Mouse (Mus musculus) midbrain, embryonic 14.5 days (tissue): ENCODE data around the gene Snx3. TPM values are rescaled to one million over a fixed set of nuclear protein-coding genes. Genes with fewer than 3 reads are reported as not detected.

Source experiments
- ATAC-seq: fragments of 200-750 bp; cut with Nextera tagmentation; 2 replicates; pipeline ENCODE4 v1.8.0; 2017; ENCODE audit warnings: moderate number of reproducible peaks, moderate library complexity; ENCODE audit not compliant: low FRiP score, low TSS enrichment
- DNase-seq: peaks from one replicate; pipeline ENCODE4 v3.0.0-alpha.2; 2015
- H3K27ac ChIP-seq: fragments of 300-500 bp; sonication (generic); replicated peaks from 2 replicates; pipeline ENCODE4 v1.5.1; 2014; ENCODE audit warnings: mild to moderate bottlenecking, low read depth, low read length, moderate library complexity
- H3K27me3 ChIP-seq: fragments of 300-500 bp; sonication (generic); 2 replicates; pipeline ENCODE4 v1.6.1; 2014; ENCODE audit warnings: low read length, control low read depth, mixed read lengths; ENCODE audit not compliant: control insufficient read depth, insufficient read depth
- H3K36me3 ChIP-seq: fragments of 300-500 bp; sonication (generic); 2 replicates; pipeline ENCODE4 v1.6.1; 2014; ENCODE audit warnings: low read length, control low read depth; ENCODE audit not compliant: control insufficient read depth, insufficient read depth
- H3K4me1 ChIP-seq: fragments of 300-500 bp; sonication (generic); 2 replicates; pipeline ENCODE4 v1.6.1; 2014; ENCODE audit warnings: mild to moderate bottlenecking, antibody characterized with exemption, low read length, control low read depth; ENCODE audit not compliant: control insufficient read depth, insufficient read depth
- H3K4me2 ChIP-seq: fragments of 300-500 bp; sonication (generic); 2 replicates; pipeline ENCODE4 v1.6.1; 2014; ENCODE audit warnings: mild to moderate bottlenecking, low read length, moderate library complexity
- H3K4me3 ChIP-seq: fragments of 300-500 bp; sonication (generic); replicated peaks from 2 replicates; pipeline ENCODE4 v1.5.1; 2014; ENCODE audit warnings: low read depth, low read length
- H3K9ac ChIP-seq: fragments of 300-500 bp; sonication (generic); replicated peaks from 2 replicates; pipeline ENCODE4 v1.6.1; 2014; ENCODE audit warnings: mild to moderate bottlenecking, low read length, moderate library complexity
- H3K9me3 ChIP-seq: fragments of 300-500 bp; sonication (generic); 2 replicates; pipeline ENCODE4 v1.6.1; 2016; ENCODE audit warnings: low read length, control low read depth, mixed read lengths; ENCODE audit not compliant: control insufficient read depth
- WGBS: fragments of 180-500 bp; shearing (Covaris S2); extraction: QIAGEN DNeasy Blood & Tissue Kit; methylation state at CpG from one replicate; pipeline ENCODE4 v1.1.7; 2014; 5-methylcytosine and 5-hydroxymethylcytosine counted together
- polyA plus RNA-seq: library from polyadenylated mRNA; unstranded; fragments of >200 nt; fragmentation: Nextera tagmentation; extraction: Ambion mirVana; gene quantifications from 2 replicates; pipeline ENCODE4 v1.2.1, GENCODE M21; 2014

The Snx3 gene
- polyA plus RNA-seq, 1 experiment from 2014 or later, result 250 TPM

- Histone ChIP-seq H3K4me3 (no peak overlapping the region), H3K9ac (no peak overlapping the region), H3K4me2 (no peak overlapping the region), H3K9me3 (no peaks in the 10 kb centered on the region), H3K4me1 (no peaks in the 10 kb centered on the region), H3K27ac (no peak overlapping the region), H3K36me3 (no peaks in the 10 kb centered on the region), H3K27me3 (peaks cover 13% of the 10 kb centered on the region; the same call in 1 of the 2 replicates)
- 83% methylated on average over 5 of the region's 5 CpGs for WGBS
- no peak for ATAC-seq
- no peak for DNase-seq
Observed at GRCm38 (mm10) chr10:42559581-42560200, 57.9 kb downstream of the Snx3 start.

DNA sequence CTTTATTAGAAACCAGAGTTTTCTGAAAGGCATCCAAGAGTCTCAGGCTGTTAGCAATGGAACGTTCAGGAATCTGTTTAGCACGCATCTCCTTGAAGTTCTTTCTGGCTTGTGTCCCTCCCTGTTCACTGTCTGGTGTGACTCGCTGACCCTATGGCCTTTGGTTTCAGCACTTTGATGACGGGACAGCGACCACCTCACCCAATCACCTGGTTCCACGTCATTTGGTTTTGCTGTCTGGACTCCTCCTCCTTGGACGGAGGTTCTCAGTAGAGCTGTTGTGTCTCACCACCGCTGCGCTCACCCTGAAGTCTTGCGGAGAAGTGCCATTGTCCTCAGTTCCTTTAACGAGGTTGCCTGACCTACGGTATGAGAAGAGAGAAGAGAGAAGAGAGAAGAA, 60.4 kb downstream of the Snx3 start:
- WGBS, result 9% methylated on average over 12 of the region's 12 CpGs
- Histone ChIP-seq H3K36me3 (no peaks in the 10 kb centered on the region), H3K27ac (no peak overlapping the region), H3K4me1 (no peaks in the 10 kb centered on the region), H3K9ac (no peak overlapping the region), H3K27me3 (peaks cover 22% of the 10 kb centered on the region; the same call in 1 of the 2 replicates), H3K4me3 (no peak overlapping the region), H3K4me2 (no peak overlapping the region), H3K9me3 (no peaks in the 10 kb centered on the region)
- no peak for ATAC-seq
- no peak for DNase-seq

DNA sequence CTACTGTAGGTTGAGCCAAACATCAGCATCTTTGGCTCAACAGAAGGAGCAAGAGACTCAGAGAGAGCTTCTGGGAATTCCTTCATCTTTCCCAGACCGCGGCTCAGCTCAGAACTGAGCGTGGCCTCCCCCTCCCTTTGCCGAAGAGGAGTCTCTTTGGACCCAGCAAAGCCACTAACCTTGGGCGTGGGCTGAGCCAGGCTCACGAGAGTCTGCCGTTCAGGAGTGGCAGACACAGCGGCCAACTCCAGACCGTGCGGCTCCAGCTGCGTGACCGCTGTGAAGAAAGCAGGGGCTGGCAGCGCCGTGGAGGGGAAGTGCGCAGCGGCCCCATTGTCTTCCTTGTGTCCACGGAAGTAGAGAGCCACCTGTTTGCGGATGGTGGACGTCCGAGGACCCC, 70.7 kb downstream of the Snx3 start:
- Histone ChIP-seq H3K27ac (no peak overlapping the region), H3K9ac (peak overlapping the region; percentile 36; the same call in 1 of the 2 replicates), H3K9me3 (no peaks in the 10 kb centered on the region), H3K36me3 (no peaks in the 10 kb centered on the region), H3K4me3 (peak overlapping the region; percentile 25), H3K4me1 (peaks cover 8% of the 10 kb centered on the region; the same call in 1 of the 2 replicates), H3K4me2 (peak overlapping the region; percentile 54), H3K27me3 (peaks cover 80% of the 10 kb centered on the region)
- 0 out of 2 replicates have a peak, but pooled peaks have one; percentile 37 for ATAC-seq
- DNase-seq, result peak; percentile 43
- WGBS, result 7% methylated on average over 20 of the region's 20 CpGs

GRCm38 (mm10) chr10:42572971-42573370, 71.1 kb downstream of the Snx3 start:
- ATAC-seq, result no peak
- H3K27ac ChIP-seq, result no peak overlapping the region
- no peaks in the 10 kb centered on the region for H3K36me3 ChIP-seq
- H3K4me3 ChIP-seq, result peak overlapping the region; percentile 25
- peaks cover 8% of the 10 kb centered on the region; the same call in 1 of the 2 replicates for H3K4me1 ChIP-seq
- 14% methylated on average over 15 of the region's 15 CpGs for WGBS
- peak overlapping the region; percentile 36; the same call in 1 of the 2 replicates for H3K9ac ChIP-seq
- peaks cover 84% of the 10 kb centered on the region for H3K27me3 ChIP-seq
- H3K9me3 ChIP-seq, result no peaks in the 10 kb centered on the region
- peak overlapping the region; percentile 54 for H3K4me2 ChIP-seq
- no peak for DNase-seq

DNA sequence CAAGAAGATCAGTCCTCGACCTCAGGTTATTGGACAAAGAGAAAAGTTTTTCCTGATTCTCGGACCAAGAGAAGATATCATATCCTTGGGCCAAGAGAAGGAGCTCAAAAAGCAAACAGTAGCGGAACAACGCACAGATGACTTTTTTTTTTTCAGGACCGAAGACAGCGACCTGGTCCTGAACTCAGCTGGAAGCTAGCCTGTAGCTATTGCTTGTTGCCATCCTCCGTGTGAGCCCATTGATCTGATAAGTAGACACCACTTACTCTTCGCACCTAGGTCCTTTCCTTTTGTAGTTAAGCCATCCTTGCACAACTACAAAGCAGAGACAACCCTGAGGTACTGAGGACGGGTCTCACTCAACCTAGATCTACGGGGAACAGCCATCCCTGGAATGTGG, 72.8 kb downstream of the Snx3 start:
- Histone ChIP-seq H3K36me3 (no peaks in the 10 kb centered on the region), H3K4me2 (no peak overlapping the region), H3K9ac (no peak overlapping the region), H3K27ac (no peak overlapping the region), H3K4me1 (peaks cover 14% of the 10 kb centered on the region), H3K9me3 (no peaks in the 10 kb centered on the region), H3K4me3 (no peak overlapping the region), H3K27me3 (peaks cover 89% of the 10 kb centered on the region)
- no peak for ATAC-seq
- WGBS, result 22% methylated on average over 10 of the region's 10 CpGs
- no peak for DNase-seq

GRCm38 (mm10) chr10:42577525-42578280, 75.9 kb downstream of the Snx3 start:
- DNase-seq (no peak), ATAC-seq (no peak)
- Histone ChIP-seq H3K4me2 (peak overlapping the region; percentile 58; the same call in 1 of the 2 replicates), H3K4me3 (no peak overlapping the region), H3K36me3 (no peaks in the 10 kb centered on the region), H3K9me3 (no peaks in the 10 kb centered on the region), H3K27ac (no peak overlapping the region), H3K27me3 (peaks cover 86% of the 10 kb centered on the region), H3K4me1 (peaks cover 21% of the 10 kb centered on the region), H3K9ac (no peak overlapping the region)
- WGBS, result 3% methylated on average over 15 of the region's 15 CpGs

DNA sequence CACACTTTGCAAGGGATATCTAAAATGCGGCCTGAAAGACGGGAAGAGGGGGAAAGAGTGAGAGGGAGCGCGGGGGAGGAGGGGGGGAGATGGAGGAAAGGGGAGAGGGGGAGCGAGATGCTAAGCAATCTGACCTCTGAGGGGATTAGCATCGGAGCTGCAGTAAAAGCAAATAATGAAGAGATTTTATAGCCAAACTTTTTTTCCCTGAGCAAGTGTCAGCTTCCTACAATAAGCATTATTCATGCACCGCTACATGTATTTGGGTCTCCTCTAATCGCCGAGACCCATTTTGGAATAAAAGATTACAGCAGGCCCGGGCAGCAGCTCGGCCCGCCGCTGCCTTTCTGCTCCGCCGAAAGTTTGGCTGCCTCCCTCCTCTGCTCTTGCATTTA, 76.4 kb downstream of the Snx3 start:
- Histone ChIP-seq H3K4me3 (peak overlapping the region; percentile 3; the same call in 1 of the 2 replicates), H3K9ac (no peak overlapping the region), H3K27ac (no peak overlapping the region), H3K9me3 (no peaks in the 10 kb centered on the region), H3K36me3 (no peaks in the 10 kb centered on the region), H3K4me2 (peak overlapping the region; percentile 58), H3K4me1 (peaks cover 20% of the 10 kb centered on the region), H3K27me3 (peaks cover 86% of the 10 kb centered on the region)
- no peak; the same call in 1 of the 2 replicates for ATAC-seq
- DNase-seq, result peak; percentile 58
- WGBS, result under 1% methylated on average over 15 of the region's 15 CpGs

DNA sequence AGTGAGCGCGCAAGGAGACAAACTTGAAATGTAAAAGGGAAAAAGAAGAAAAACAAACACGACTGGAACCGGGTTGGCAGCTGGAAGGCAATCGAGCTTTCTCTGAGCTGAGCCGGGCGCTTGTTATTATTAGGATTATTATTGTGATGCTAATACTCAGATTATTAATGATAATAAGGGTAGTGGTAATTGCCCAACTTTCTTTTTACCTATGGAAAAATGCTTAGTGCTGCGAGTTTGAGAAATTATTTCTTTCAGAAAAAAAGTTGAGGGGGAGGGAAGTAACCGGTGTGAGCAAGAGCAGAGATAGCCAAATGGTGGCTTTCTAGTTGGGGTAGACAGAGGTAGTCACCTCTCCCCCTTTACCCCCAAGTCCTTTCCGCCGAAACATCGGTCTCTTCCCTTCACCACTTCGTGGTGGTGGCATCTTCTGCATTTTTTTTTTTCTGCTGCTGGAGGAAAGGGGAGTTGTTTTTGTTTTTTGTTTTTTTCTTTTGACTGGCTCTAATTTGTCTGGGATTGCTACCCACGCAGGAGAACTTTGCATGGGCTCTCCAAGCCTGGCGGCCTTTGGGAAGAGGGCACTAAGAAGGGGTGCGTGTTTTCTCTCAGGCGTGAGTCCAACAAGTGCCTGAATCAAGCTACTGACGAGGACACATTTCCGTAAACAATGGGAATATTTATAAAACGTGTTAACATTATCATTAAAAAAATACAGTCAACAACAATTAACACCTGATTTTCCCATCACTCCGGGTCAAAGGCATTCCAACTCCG, 77.1 kb downstream of the Snx3 start:
- Histone ChIP-seq H3K27me3 (peaks cover 83% of the 10 kb centered on the region), H3K9ac (no peak overlapping the region)
- WGBS, result under 1% methylated on average over 22 of the region's 22 CpGs

More for the DNA sequence above, 77.1 kb downstream of the Snx3 start:
- ATAC-seq, result no peak
- H3K36me3 ChIP-seq, result no peaks in the 10 kb centered on the region
- H3K9me3 ChIP-seq, result no peaks in the 10 kb centered on the region
- peak overlapping the region; percentile 26 for H3K4me3 ChIP-seq
- no peak overlapping the region for H3K27ac ChIP-seq
- H3K4me2 ChIP-seq, result peak overlapping the region; percentile 58
- no peak for DNase-seq
- peaks cover 22% of the 10 kb centered on the region for H3K4me1 ChIP-seq
